Mouse (Mus musculus): ENCODE results near the gene Thap11.

DNA sequence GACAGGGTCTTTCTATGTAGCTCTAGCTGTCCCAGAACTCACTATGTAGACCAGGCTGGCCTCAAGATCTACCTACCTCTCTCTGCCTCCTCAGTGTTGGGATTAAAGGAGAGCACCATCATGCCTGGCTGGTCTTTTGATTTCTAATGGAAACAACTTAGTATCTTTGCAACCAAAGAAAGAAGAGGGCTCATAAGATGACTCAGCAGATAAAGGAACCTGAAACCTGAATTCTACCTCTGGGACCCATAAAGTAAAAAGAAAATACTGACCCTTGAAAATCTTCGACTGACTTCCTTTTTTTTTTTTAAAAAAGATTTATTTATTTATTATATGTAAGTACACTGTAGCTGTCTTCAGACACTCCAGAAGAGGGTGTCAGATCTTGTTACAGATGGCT lies 49.0 kb upstream of the Thap11 start:
- TF ChIP-seq CTCF (conservative IDR thresholded peaks at IDR 0.05; ENCODE audit: insufficient read depth, insufficient read length, low read depth, low read length) (no peak), POLR2A (IDR thresholded peaks at IDR 0.05; ENCODE audit: low read depth, low read length) (no peak)
